Mouse (Mus musculus) forebrain, embryonic 11.5 days (tissue): ENCODE results near the gene Zfp319. TPM values are rescaled to one million over a fixed set of nuclear protein-coding genes. Genes with fewer than 3 reads are reported as not detected.

ENCODE experiments used
- ATAC-seq: fragments of 200-750 bp; cut with Nextera tagmentation; replicated peaks from 2 replicates; pipeline ENCODE4 v1.8.0; 2017; ENCODE audit warnings: moderate TSS enrichment; ENCODE audit not compliant: low FRiP score
- DNase-seq: peaks from one replicate; pipeline ENCODE4 v3.0.0-alpha.2; 2017; ENCODE audit warnings: low spot score
- H3K27ac ChIP-seq: fragments of 300-500 bp; sonication (generic); 2 replicates; pipeline ENCODE4 v1.5.1; 2014; ENCODE audit warnings: low read depth, low read length
- H3K27me3 ChIP-seq: fragments of 300-500 bp; sonication (generic); 2 replicates; pipeline ENCODE4 v1.6.1; 2014; ENCODE audit warnings: mild to moderate bottlenecking, low read length, mixed read lengths; ENCODE audit not compliant: control insufficient read depth, insufficient read depth
- H3K36me3 ChIP-seq: fragments of 300-500 bp; sonication (generic); 2 replicates; pipeline ENCODE4 v1.6.1; 2014; ENCODE audit warnings: mild to moderate bottlenecking, low read length, moderate library complexity, mixed read lengths; ENCODE audit not compliant: control insufficient read depth, insufficient read depth
- H3K4me1 ChIP-seq: fragments of 300-500 bp; sonication (generic); replicated peaks from 2 replicates; pipeline ENCODE4 v1.6.1; 2014; ENCODE audit warnings: low read length, mixed read lengths; ENCODE audit not compliant: control insufficient read depth, insufficient read depth
- H3K4me2 ChIP-seq: fragments of 300-500 bp; sonication (generic); 2 replicates; pipeline ENCODE4 v1.6.1; 2014; ENCODE audit warnings: low read depth, mild to moderate bottlenecking, low read length, moderate library complexity, mixed read lengths; ENCODE audit not compliant: severe bottlenecking
- H3K4me3 ChIP-seq: fragments of 300-500 bp; sonication (generic); 2 replicates; pipeline ENCODE4 v1.5.1; 2014; ENCODE audit warnings: low read depth, low read length
- H3K9ac ChIP-seq: fragments of 300-500 bp; sonication (generic); 2 replicates; pipeline ENCODE4 v1.6.1; 2014; ENCODE audit warnings: low read length
- H3K9me3 ChIP-seq: fragments of 300-500 bp; sonication (generic); 2 replicates; pipeline ENCODE4 v1.6.1; 2016; ENCODE audit warnings: low read length, mixed read lengths; ENCODE audit not compliant: control insufficient read depth
- WGBS: fragments of 180-500 bp; shearing (Covaris S2); extraction: QIAGEN DNeasy Blood & Tissue Kit; methylation state at CpG from one replicate; pipeline ENCODE4 v1.1.7; 2014; 5-methylcytosine and 5-hydroxymethylcytosine counted together
- polyA plus RNA-seq: library from polyadenylated mRNA; unstranded; fragments of >200 nt; fragmentation: Nextera tagmentation; extraction: Ambion mirVana; gene quantifications from 2 replicates; pipeline ENCODE4 v1.2.1, GENCODE M21; 2014

Gene Zfp319
- polyA plus RNA-seq, 1 experiment from 2014 or later: 14.6 TPM

DNA sequence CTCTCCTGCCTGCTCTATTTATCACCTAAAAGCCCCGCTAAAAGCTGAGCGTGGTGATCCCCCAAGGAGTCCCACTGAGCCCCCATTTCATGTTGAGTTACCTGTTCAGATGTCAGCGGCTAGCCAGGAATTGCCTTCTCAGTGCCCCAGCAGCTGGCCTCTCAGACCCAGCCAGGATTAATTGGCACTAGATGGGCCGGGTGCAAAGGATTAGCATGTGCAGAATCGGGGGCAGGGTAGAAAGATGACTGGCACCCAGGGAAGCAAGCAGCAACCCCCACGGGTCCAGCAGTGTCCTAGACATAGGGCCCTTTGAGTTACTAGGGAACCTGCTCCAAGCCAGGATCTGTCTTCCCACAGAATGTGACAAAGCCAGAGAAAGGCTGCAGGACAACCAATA is 25.3 kb downstream of the Zfp319 start, which contains the start of gene Cngb1:
TSS of gene Cngb1 (minus strand) at position 155 of the 400 bp plus-strand sequence.
- H3K4me1 ChIP-seq: peaks cover 3% of the 10 kb centered on the region; the same call in 1 of the 2 replicates
- no peak within 1 kb of the TSS for H3K4me2 ChIP-seq
- H3K4me3 ChIP-seq: no peak within 1 kb of the TSS
- no peak within 1 kb of the TSS for H3K27ac ChIP-seq
- H3K36me3 ChIP-seq: no peaks in the 10 kb centered on the region
- DNase-seq (no peak), ATAC-seq (no peak)
- no peaks in the 10 kb centered on the region for H3K9me3 ChIP-seq
- H3K27me3 ChIP-seq: no peaks in the 10 kb centered on the region
- no peak within 1 kb of the TSS for H3K9ac ChIP-seq
- WGBS: 47% methylated on average over 6 of the region's 6 CpGs

- ATAC-seq: no peak
- DNase-seq: no peak
- Histone ChIP-seq H3K27ac (no peak overlapping the region), H3K4me1 (no peaks in the 10 kb centered on the region; the same call in 1 of the 2 replicates), H3K27me3 (no peaks in the 10 kb centered on the region), H3K9me3 (no peaks in the 10 kb centered on the region), H3K4me2 (no peak overlapping the region), H3K4me3 (no peak overlapping the region), H3K36me3 (no peaks in the 10 kb centered on the region), H3K9ac (no peak overlapping the region)
- WGBS: 75% methylated on average over 4 of the region's 4 CpGs
Measured at GRCm38 (mm10) chr8:95305526-95305925, 26.2 kb downstream of the Zfp319 start.

DNA sequence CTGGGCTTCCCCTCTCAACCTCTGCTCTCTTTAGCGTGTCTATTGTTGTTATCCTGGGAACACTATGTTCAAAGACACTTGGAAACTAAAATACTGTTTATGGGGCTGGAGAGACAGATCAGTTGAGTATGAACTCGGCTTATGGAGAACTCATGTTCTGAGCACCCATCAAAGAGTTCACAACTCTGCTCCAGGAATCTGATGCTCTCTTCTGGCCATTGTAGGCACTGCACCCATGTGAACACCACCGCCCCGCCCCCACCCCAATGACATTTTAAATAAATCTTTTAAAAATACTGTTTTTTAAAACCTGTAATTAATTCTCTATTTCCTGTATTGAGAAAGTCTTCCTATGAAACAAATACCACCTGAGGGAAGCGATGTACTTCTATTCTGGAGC is 29.3 kb downstream of the Zfp319 start:
- DNase-seq (no peak), ATAC-seq (no peak)
- H3K9ac ChIP-seq: no peak overlapping the region
- H3K27ac ChIP-seq: no peak overlapping the region
- no peaks in the 10 kb centered on the region for H3K4me1 ChIP-seq
- no peaks in the 10 kb centered on the region for H3K36me3 ChIP-seq
- H3K4me2 ChIP-seq: no peak overlapping the region
- H3K9me3 ChIP-seq: no peaks in the 10 kb centered on the region
- 34% methylated on average over 5 of the region's 5 CpGs for WGBS
- H3K27me3 ChIP-seq: no peaks in the 10 kb centered on the region
- no peak overlapping the region for H3K4me3 ChIP-seq

- DNase-seq: no peak
- no peak for ATAC-seq
- H3K27ac ChIP-seq: no peak overlapping the region
- no peaks in the 10 kb centered on the region for H3K9me3 ChIP-seq
- H3K9ac ChIP-seq: no peak overlapping the region
- H3K4me2 ChIP-seq: no peak overlapping the region
- no peaks in the 10 kb centered on the region for H3K27me3 ChIP-seq
- H3K4me3 ChIP-seq: no peak overlapping the region
- no peaks in the 10 kb centered on the region for H3K4me1 ChIP-seq
- WGBS: 84% methylated on average over 7 of the region's 7 CpGs
- H3K36me3 ChIP-seq: no peaks in the 10 kb centered on the region
Measured at GRCm38 (mm10) chr8:95293891-95294290, 37.9 kb downstream of the Zfp319 start.

GRCm38 (mm10) chr8:95293172-95293571 is 38.6 kb downstream of the Zfp319 start:
- H3K4me2 ChIP-seq: no peak overlapping the region
- no peak overlapping the region for H3K27ac ChIP-seq
- H3K27me3 ChIP-seq: no peaks in the 10 kb centered on the region
- DNase-seq (no peak), ATAC-seq (no peak)
- no peaks in the 10 kb centered on the region for H3K4me1 ChIP-seq
- no peaks in the 10 kb centered on the region for H3K36me3 ChIP-seq
- no peaks in the 10 kb centered on the region for H3K9me3 ChIP-seq
- whole genome bisulfite sequencing: 87% methylated on average over 11 of the region's 11 CpGs
- no peak overlapping the region for H3K4me3 ChIP-seq
- no peak overlapping the region for H3K9ac ChIP-seq

- Histone ChIP-seq H3K36me3 (no peaks in the 10 kb centered on the region), H3K4me3 (no peak overlapping the region), H3K27ac (no peak overlapping the region), H3K4me1 (no peaks in the 10 kb centered on the region), H3K4me2 (no peak overlapping the region), H3K9ac (no peak overlapping the region), H3K9me3 (no peaks in the 10 kb centered on the region), H3K27me3 (no peaks in the 10 kb centered on the region)
- WGBS: 80% methylated on average over 6 of the region's 6 CpGs
- no peak for ATAC-seq
- no peak for DNase-seq
Measured at GRCm38 (mm10) chr8:95289066-95289650, 42.6 kb downstream of the Zfp319 start.

- Histone ChIP-seq H3K4me1 (no peaks in the 10 kb centered on the region), H3K27ac (no peak overlapping the region), H3K27me3 (no peaks in the 10 kb centered on the region), H3K4me3 (no peak overlapping the region), H3K9me3 (no peaks in the 10 kb centered on the region), H3K9ac (no peak overlapping the region), H3K4me2 (no peak overlapping the region), H3K36me3 (no peaks in the 10 kb centered on the region)
- ATAC-seq (no peak), DNase-seq (no peak)
- WGBS: 69% methylated on average over 5 of the region's 5 CpGs
Measured at GRCm38 (mm10) chr8:95281493-95281892, 50.3 kb downstream of the Zfp319 start.

Other genes with a start within 250 kb of the Zfp319 start
- 5.5 and 5.9 TPM in 2 replicates for gene Kifc3, start 129.1 kb downstream of the Zfp319 start, polyA plus RNA-seq
- gene Cngb1, start 25.4 kb downstream of the Zfp319 start, polyA plus RNA-seq: 0.17 and 0.33 TPM in 2 replicates
- gene Tepp, start 21.4 kb downstream of the Zfp319 start, polyA plus RNA-seq: not detected in 2 replicates
- gene Usb1, start 334 bp upstream of the Zfp319 start, polyA plus RNA-seq: 43.1 and 46.5 TPM in 2 replicates
- 20.6 and 21.0 TPM in 2 replicates for gene Mmp15, start 20.3 kb upstream of the Zfp319 start, polyA plus RNA-seq
- 145 and 147 TPM in 2 replicates for gene Cfap20, start 102.9 kb upstream of the Zfp319 start, polyA plus RNA-seq
- gene Csnk2a2, start 158.1 kb upstream of the Zfp319 start, polyA plus RNA-seq: 17.1 and 21.2 TPM in 2 replicates
- gene Ccdc113, start 202.1 kb upstream of the Zfp319 start, polyA plus RNA-seq: 0.21 TPM in 1 of 2 replicates, not detected in the other
- gene Prss54, start 244.4 kb upstream of the Zfp319 start, polyA plus RNA-seq: not detected in 2 replicates